Mouse (Mus musculus) MEL (cell line): ENCODE measurements at regions not wholly inside any gene's neighbourhood (a gene's known extent, or its start where the extent isn't known, plus 50 kb on each side); places are given as distances from the start of the nearest gene placed in this dataset.
A peak's percentile ranks its signal among the peaks of the same experiment; 100 is the strongest.

Experiments
- DNase-seq: peaks from one replicate; pipeline ENCODE4 v3.0.0; 2011; ENCODE audit warnings: low read depth, low spot score
- H3K27ac ChIP-seq: 2 replicates; pipeline ENCODE4 v1.5.1; 2012; ENCODE audit warnings: low read depth, mild to moderate bottlenecking, control low read depth, low read length, moderate library complexity; ENCODE audit not compliant: control insufficient read depth
- H3K27me3 ChIP-seq, 2 experiments: fragments of 150-350 bp in 1 of 2; sonication (generic) in 1 of 2; 2 replicates each; pipeline ENCODE4 v1.6.1; 2012; ENCODE audit warnings: low read length in 2 of 2, mild to moderate bottlenecking in 2 of 2, improper control_type of control experiment in 1 of 2, moderate library complexity in 1 of 2; ENCODE audit not compliant: insufficient read depth in 2 of 2, control insufficient read depth in 1 of 2
- H3K36me3 ChIP-seq, 2 experiments: 2 replicates each; pipeline ENCODE4 v1.6.1; 2012 to 2014; ENCODE audit warnings: low read length in 2 of 2, improper control_type of control experiment in 1 of 2, inconsistent platforms in 1 of 2, mild to moderate bottlenecking in 1 of 2; ENCODE audit not compliant: insufficient read depth in 2 of 2, control insufficient read depth in 1 of 2
- H3K4me1 ChIP-seq, 2 experiments: fragments of 150-350 bp in 1 of 2; sonication (generic) in 1 of 2; 2 replicates each; pipeline ENCODE4 v1.6.1; 2012; ENCODE audit warnings: low read length in 2 of 2, improper control_type of control experiment in 1 of 2, mild to moderate bottlenecking in 1 of 2; ENCODE audit not compliant: insufficient read depth in 2 of 2, control insufficient read depth in 1 of 2
- H3K4me3 ChIP-seq, 2 experiments: fragments of 150-350 bp in 1 of 2; sonication (generic) in 1 of 2; 2 replicates each; pipeline ENCODE4 v1.5.1; 2012; ENCODE audit warnings: low read depth in 2 of 2, low read length in 2 of 2, mild to moderate bottlenecking in 2 of 2, moderate library complexity in 2 of 2, control low read depth in 1 of 2, improper control_type of control experiment in 1 of 2; ENCODE audit not compliant: control insufficient read depth in 1 of 2, insufficient read depth in 1 of 2
- H3K79me2 ChIP-seq: 2 replicates; pipeline ENCODE4 v1.6.1; 2012; ENCODE audit warnings: mild to moderate bottlenecking, low read length, moderate library complexity; ENCODE audit not compliant: control insufficient read depth, poor library complexity, insufficient read depth
- H3K9ac ChIP-seq: 2 replicates; pipeline ENCODE4 v1.6.1; 2012; ENCODE audit warnings: low read depth, mild to moderate bottlenecking, control low read depth, low read length, moderate library complexity; ENCODE audit not compliant: control insufficient read depth, poor library complexity, severe bottlenecking
- H3K9me3 ChIP-seq: fragments of 150-350 bp; sonication (generic); replicated peaks from 2 replicates; pipeline ENCODE4 v1.6.1; 2012; ENCODE audit warnings: mild to moderate bottlenecking, low read length, improper control_type of control experiment, moderate library complexity; ENCODE audit not compliant: insufficient read depth
- BHLHE40 ChIP-seq: IDR thresholded peaks from 2 replicates; pipeline ENCODE4 v1.6.1; 2012; ENCODE audit warnings: low read depth, mild to moderate bottlenecking, inconsistent platforms, low read length, improper control_type of control experiment, borderline replicate concordance
- CHD2 ChIP-seq: IDR thresholded peaks from 2 replicates; pipeline ENCODE4 v1.6.1; 2011; ENCODE audit warnings: low read length, improper control_type of control experiment
- E2F4 ChIP-seq: IDR thresholded peaks from 2 replicates; pipeline ENCODE4 v1.6.1; 2011; ENCODE audit warnings: low read depth, low read length, improper control_type of control experiment, borderline replicate concordance
- GABPA ChIP-seq: IDR thresholded peaks from 2 replicates; pipeline ENCODE4 v1.6.1; 2012; ENCODE audit warnings: low read depth, mild to moderate bottlenecking, inconsistent platforms, low read length, improper control_type of control experiment, moderate library complexity
- GATA1 ChIP-seq: IDR thresholded peaks from 2 replicates; pipeline ENCODE4 v1.6.1; 2011; ENCODE audit warnings: low read depth, low read length, improper control_type of control experiment
- KAT2A ChIP-seq: conservative IDR thresholded peaks from 2 replicates; pipeline ENCODE4 v1.6.1; 2012; ENCODE audit warnings: low read depth, low read length, improper control_type of control experiment, inconsistent platforms
- MAX ChIP-seq: IDR thresholded peaks from 2 replicates; pipeline ENCODE4 v1.6.1; 2011; ENCODE audit warnings: low read length, improper control_type of control experiment
- MAZ ChIP-seq: IDR thresholded peaks from 2 replicates; pipeline ENCODE4 v1.6.1; 2012; ENCODE audit warnings: low read depth, mild to moderate bottlenecking, inconsistent platforms, low read length, improper control_type of control experiment
- NELFE ChIP-seq: IDR thresholded peaks from 2 replicates; pipeline ENCODE4 v1.6.1; 2011; ENCODE audit warnings: low read depth, low read length, improper control_type of control experiment
- NRF1 ChIP-seq: IDR thresholded peaks from 2 replicates; pipeline ENCODE4 v1.6.1; 2014; ENCODE audit warnings: low read depth, mild to moderate bottlenecking, inconsistent platforms, low read length, improper control_type of control experiment, moderate library complexity; ENCODE audit not compliant: poor library complexity, insufficient read depth, severe bottlenecking
- POLR2A ChIP-seq, 2 experiments: IDR thresholded peaks; 2 replicates each; pipeline ENCODE4 v1.6.1; 2011 to 2012; ENCODE audit warnings: low read length in 2 of 2, mild to moderate bottlenecking in 2 of 2, control low read depth in 1 of 2, improper control_type of control experiment in 1 of 2, low read depth in 1 of 2, moderate library complexity in 1 of 2; ENCODE audit not compliant: control insufficient read depth in 1 of 2, insufficient read depth in 1 of 2, poor library complexity in 1 of 2
- POLR2AphosphoS2 ChIP-seq: IDR thresholded peaks from 2 replicates; pipeline ENCODE4 v1.6.1; 2011; ENCODE audit warnings: low read length, improper control_type of control experiment
- RAD21 ChIP-seq: IDR thresholded peaks from 2 replicates; pipeline ENCODE4 v1.6.1; 2011; ENCODE audit warnings: mild to moderate bottlenecking, low read depth, low read length, improper control_type of control experiment
- TBP ChIP-seq: IDR thresholded peaks from 2 replicates; pipeline ENCODE4 v1.8.0; 2011; ENCODE audit warnings: low read depth, low read length, improper control_type of control experiment
- ZKSCAN1 ChIP-seq: IDR thresholded peaks from 2 replicates; pipeline ENCODE4 v1.6.1; 2012; ENCODE audit warnings: low read depth, mild to moderate bottlenecking, inconsistent platforms, low read length, improper control_type of control experiment, moderate library complexity

- peak; percentile 30 for DNase-seq
- TF ChIP-seq MAX, result no peak
- peak; percentile 66 for TF ChIP-seq NRF1
- TF ChIP-seq, all 39 proteins: peak for 1
- H3K27ac ChIP-seq, result no peak overlapping the region
- H3K36me3 ChIP-seq, result peaks cover 0 to 8% of the 10 kb centered on the region in 2 experiments; a peak in 2 of 4 replicates
- no peaks in the 10 kb centered on the region for H3K9me3 ChIP-seq
- H3K4me3 ChIP-seq, result no peak overlapping the region
- H3K9ac ChIP-seq, result no peak overlapping the region
- peaks cover 0 to under 1% of the 10 kb centered on the region in 2 experiments; a peak in 2 of 4 replicates for H3K27me3 ChIP-seq
- H3K79me2 ChIP-seq, result no peaks in the 10 kb centered on the region
- H3K4me1 ChIP-seq, result peaks cover 8 to 11% of the 10 kb centered on the region in 2 experiments; a peak in 3 of 4 replicates
Observed at GRCm38 (mm10) chr14:55345091-55345490, 123.3 kb downstream of the Dhrs2 start.

- H3K36me3 ChIP-seq, result peaks cover 0 to 8% of the 10 kb centered on the region in 2 experiments; a peak in 2 of 4 replicates
- no peak overlapping the region for H3K27ac ChIP-seq
- H3K9me3 ChIP-seq, result no peaks in the 10 kb centered on the region
- no peaks in the 10 kb centered on the region for H3K79me2 ChIP-seq
- no peak for TF ChIP-seq GABPA
- no peak for TF ChIP-seq CHD2
- TF ChIP-seq, all 39 proteins: peak for 0
- Histone ChIP-seq H3K4me3 (no peak overlapping the region), H3K27me3 (peaks cover 1 to 3% of the 10 kb centered on the region in 2 experiments; a peak in 2 of 4 replicates), H3K4me1 (peaks cover 8 to 11% of the 10 kb centered on the region in 2 experiments; a peak in 3 of 4 replicates), H3K9ac (no peak overlapping the region)
- DNase-seq, result no peak
Observed at GRCm38 (mm10) chr14:55348098-55348497, 126.3 kb downstream of the Dhrs2 start.

- Histone ChIP-seq H3K27me3 (peaks cover 4 to 9% of the 10 kb centered on the region in 2 experiments), H3K79me2 (no peaks in the 10 kb centered on the region), H3K4me1 (no peaks in the 10 kb centered on the region)
- TF ChIP-seq POLR2A (IDR thresholded peaks at IDR 0.05; ENCODE audit: control insufficient read depth in 1 of 2, insufficient read depth in 1 of 2, low read depth in 1 of 2, low read length in 2 of 2, poor library complexity in 1 of 2) (no peak), NELFE (no peak), KAT2A (no peak), TBP (no peak), POLR2AphosphoS2 (no peak), RAD21 (no peak), GATA1 (no peak), MAX (no peak), BHLHE40 (no peak), ZKSCAN1 (no peak), MAZ (no peak), E2F4 (no peak)
- TF ChIP-seq, all 39 proteins: peak for 0
- H3K9ac ChIP-seq, result no peak overlapping the region
- no peak for DNase-seq
- no peak overlapping the region for H3K4me3 ChIP-seq
- no peak overlapping the region for H3K27ac ChIP-seq
- no peaks in the 10 kb centered on the region for H3K9me3 ChIP-seq
- no peaks in the 10 kb centered on the region for H3K36me3 ChIP-seq
Observed at GRCm38 (mm10) chr14:55357258-55357657, 121.3 kb upstream of the Dhrs4 start.
